Mouse (Mus musculus): ENCODE data around the gene Qsox1.

Qsox1 gene

DNA sequence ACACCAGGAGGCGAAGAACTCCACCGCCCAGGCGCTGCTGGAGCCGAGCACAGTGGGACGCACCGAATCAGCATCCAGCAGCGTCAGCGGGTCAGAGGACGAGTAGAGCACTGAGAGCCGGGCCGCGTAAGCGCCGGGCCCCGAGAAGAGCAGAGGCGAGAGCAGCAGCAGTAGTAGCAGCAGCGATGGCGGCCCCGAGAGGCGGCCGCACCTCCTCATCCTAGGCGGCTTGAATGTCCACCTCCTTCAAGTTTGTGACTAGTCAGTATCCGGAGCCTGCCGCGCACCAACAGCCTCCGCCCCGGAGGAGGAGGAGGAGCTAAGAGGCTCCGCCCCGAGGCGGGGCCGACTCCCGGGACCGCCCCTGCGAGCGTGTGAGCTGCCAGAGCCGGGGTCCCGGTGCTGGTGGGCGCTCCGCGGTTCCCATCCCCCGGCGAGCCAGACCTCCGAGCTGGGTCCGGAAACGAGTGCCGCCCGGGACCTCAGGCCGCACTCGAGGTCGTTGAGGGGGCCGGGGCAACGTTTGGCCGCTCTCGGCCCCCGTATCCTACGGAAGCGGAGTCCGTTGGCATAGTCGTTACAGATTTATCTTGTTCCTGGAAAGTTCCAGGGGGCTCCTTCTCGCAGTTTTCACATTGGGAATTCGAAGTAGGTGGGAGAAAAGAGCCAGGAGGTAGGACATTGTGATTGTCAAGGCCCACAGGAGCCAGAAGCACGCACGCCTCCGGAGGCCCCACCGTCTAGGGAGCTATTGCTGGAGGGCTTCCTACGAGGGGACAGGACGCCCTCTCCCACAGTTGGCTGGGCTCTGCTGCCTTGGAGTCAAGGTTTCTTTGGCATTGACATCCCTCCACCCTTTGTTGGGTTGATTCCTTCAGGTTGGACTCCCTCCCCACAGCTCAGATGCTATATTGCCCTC lies at the start of gene Qsox1:
Qsox1 (minus strand) TSS at position 309 of the 919 bp plus-strand sequence.
- peak; percentile 87 to 88 for DNase-seq

DNA sequence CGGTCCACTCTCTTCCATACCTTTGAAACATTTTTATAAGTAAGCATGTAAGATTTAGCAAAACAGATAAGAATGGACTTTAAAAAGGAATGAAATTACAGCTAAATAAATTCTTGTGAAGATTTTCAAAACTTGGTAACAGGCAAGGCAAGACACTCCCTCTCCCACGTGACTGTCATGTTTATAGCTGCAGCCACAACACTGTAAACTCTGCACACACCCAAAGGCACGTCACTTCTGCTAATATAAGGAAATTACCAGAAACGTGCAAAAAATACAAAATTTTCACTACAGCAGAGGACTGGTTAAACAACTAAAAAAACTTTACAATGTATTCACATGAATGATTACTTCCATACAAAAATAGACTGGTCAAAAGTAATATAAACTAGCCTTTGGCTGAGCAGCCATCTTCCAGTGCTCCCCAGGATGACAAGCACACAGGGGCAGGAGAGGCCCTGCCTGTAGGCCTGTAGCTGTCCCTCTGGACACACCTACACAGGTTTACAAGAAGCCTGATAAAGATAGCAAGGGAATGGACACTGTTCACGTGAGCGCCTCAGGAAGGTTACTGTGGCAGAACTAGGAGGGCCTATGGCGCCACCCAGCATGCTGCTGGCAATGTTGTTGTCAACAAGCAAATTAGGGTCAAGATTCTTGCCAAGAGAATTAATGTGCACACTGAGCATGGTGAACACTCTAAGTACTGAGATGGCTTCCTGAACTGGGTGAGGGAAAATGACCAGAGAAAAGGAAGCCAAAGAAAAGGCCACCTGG lies 42.4 kb upstream of the Qsox1 start:
- DNase-seq = no peak

DNA sequence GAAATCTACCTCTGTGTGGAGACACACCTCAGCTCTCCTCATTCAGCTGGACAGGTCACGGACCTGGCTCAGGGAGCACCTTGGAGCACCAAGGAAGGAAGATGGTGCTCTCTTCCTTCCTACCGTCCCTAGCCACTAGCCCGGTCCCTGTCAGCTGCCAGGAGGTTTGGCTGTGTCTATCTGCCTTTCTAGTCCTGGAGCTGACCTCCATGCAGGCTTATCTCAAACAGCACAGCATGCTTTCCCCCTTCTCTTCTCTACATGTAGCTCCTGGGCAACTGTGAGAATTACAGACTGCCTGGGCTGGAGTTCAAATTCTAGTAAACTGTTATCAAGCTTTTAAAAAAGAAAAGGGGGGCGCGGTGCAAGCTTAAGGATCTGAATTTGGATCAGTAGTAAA lies 40.3 kb upstream of the Qsox1 start:
- no peak for DNase-seq

DNA sequence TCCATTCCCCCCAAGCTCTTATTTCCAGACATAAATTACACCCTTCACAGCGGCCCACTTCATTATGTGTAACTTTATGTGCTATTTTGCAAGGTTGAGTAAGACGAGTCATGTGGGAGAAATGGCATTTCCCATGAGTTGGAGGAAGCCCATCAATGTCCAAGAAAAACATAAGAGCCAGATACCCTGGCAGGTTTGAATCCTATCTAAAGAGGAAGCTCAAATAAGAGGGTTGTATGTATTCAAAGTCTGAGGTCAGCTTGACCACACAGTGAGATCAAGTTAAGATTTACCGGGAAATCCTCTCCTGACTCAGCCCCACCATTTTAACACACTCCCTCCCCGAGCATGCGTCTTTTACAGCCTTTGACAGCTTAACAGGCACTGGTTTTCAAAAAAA lies 31.5 kb upstream of the Qsox1 start:
- no peak for DNase-seq

- DNase-seq = no peak
Measured at GRCm38 (mm10) chr1:155843538-155843937, 30.8 kb upstream of the Qsox1 start.

DNA sequence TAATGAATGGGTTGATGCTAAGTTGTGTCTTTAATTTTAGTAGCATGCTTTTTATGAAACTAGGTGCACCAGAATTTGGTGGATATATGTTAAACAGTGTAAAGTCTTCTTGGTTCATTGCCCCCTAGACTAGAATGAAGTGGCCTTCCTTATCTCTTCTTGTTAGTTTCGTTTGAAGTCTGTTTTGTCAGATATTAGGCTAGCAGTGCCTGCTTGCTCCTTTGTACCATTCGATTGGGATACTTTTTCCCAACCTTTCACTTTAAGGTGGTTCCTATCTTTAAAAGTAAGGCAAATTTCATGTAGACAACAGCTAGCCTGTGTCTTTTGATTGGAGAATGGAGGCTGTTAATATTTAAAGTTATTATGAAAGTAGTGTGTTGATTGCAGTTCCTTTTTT lies 23.0 kb upstream of the Qsox1 start:
- no peak for DNase-seq

DNA sequence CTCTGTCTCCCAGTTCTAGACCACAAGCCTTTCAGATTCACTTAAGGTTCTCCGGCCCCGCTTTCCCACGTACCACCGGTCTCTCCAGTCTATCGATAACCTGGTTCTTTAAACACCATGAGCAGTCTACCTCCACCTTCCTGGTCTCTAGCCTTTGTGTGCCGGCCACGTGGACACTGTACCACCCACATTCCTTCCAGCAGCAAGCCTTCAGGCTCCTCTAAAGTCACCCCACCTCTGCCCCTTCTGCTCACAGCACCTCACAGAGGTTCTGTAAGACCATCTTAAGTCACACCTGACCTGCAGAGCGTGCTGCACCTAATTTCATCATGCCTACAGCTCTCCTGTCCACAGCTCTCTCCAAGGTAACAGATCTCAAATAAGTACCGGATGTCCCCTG lies 20.9 kb upstream of the Qsox1 start:
- DNase-seq = no peak

- DNase-seq = no peak
Measured at GRCm38 (mm10) chr1:155831958-155832357, 19.3 kb upstream of the Qsox1 start.

DNA sequence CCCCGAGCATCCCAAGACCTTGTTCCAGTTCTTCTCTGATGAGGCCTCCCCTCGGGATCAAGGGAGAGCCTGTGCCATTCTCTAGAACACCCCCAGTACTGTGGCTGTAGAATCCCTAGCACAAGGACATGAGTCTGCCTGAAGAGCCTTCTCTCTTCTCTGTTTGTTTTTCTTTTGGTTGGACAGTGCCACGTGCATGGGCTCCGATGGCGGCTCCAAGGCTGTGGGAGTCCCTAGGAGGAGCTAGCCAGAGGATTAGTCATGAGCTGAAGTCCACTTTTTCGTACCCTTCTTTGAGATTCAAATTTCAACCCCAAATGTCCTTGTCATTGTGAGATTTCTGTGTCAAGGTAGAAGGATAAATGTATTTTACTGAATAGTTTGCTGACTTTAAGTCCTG lies 18.2 kb upstream of the Qsox1 start:
- DNase-seq = no peak

GRCm38 (mm10) chr1:155827703-155828295 lies 15.1 kb upstream of the Qsox1 start:
- DNase-seq = no peak

- DNase-seq = no peak
Measured at GRCm38 (mm10) chr1:155826803-155827395, 14.2 kb upstream of the Qsox1 start.

- no peak for DNase-seq
Measured at GRCm38 (mm10) chr1:155825940-155826716, 13.4 kb upstream of the Qsox1 start.

DNA sequence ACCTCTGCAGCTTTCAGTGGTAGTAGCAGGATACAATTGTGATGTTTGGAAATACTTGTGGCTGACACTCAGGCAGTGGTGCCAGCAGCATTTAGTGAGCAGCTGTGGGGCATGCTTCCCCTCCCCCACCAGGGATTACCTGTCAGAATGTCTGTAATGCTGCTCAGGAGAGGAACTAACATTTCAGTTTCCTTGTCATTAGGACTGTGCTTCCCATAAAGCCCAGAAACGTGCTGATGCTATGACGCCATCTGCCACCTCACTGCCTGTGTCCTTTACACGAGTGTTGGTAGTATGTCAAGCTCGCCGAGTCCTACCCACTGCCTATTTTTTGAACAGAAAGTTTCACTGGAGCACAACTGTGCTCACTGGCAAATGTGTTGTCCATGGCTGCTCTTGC lies 8.0 kb upstream of the Qsox1 start:
- DNase-seq = no peak

- DNase-seq = no peak
Measured at GRCm38 (mm10) chr1:155816167-155816566, 3.5 kb upstream of the Qsox1 start.

- no peak for DNase-seq
Measured at GRCm38 (mm10) chr1:155811995-155812580, 601 bp downstream of the Qsox1 start.

- DNase-seq = no peak
Measured at GRCm38 (mm10) chr1:155810616-155811015, 2.1 kb downstream of the Qsox1 start.

DNA sequence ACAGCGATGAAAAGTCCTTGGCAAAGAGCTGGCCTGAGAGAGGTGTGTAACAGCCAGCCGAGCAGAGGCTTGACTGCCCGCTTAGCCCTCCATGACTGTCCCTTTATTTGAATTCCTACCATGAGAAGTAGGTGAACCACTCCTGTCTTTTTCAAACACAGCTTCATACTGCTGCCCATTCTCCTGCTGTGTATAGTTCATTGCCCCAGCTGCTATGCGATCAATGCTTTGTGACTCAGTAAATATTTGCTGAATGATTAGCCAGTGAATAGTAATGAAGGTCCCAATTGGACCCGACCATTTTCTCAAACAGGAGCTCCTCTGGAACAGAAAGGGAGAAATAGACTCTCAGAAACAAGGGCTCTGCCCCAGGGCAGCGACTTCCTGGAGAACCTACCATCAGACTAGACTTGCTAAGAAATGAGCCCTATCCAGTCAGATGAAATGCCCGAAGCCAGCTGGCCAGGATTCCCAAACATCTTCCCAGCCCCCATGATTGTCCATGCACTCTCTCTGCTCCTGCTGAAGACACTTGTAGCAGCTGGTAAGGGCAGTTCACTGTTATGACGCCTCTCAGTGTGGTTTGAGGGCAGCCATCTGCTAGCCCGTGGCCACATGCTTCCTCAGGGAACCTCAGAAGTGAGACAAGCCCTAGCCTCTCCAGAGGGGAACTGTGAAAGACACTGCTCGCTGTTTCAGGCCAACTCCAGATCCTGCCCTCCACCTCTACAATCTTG lies 2.8 kb downstream of the Qsox1 start:
- no peak for DNase-seq

DNA sequence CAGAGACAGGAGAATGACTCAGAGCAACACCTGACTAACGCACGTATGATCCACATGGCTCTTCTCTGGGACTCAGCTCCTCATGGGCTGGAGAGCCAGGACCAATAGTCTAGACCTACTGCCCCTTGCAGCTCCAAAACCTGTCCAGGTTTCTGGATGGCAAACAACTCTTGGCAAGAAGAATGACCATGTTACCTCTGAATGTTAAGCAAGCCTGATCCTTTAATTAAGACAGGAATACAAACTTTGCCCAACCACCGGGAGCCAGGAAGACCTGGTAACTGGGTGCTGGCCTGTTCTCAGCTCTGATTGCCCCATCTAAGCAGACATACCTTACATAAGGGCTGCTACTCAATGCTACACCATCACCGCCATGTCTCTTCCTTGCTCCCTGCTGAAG lies 4.4 kb downstream of the Qsox1 start:
- DNase-seq = no peak

DNA sequence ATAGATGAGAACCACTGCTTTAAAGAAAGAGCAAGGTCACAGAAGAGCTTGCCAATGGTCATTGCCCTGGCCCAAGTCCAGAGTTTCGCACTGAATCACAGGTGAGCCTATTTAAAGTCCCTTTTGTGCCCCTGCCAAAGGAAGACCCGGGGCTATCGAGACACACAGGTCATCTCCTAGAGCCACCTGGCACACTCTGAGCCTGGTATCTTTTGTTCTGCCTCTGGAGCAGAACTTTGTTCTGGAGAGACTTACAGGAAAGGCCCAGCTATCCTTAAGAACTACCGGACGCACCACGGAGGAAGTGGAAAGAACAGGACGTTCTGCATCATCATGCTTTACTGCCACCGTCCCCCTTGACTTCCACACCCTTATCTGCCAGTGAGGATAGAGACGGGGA lies 7.1 kb downstream of the Qsox1 start:
- no peak for DNase-seq

GRCm38 (mm10) chr1:155801014-155801991 lies 11.4 kb downstream of the Qsox1 start:
- DNase-seq = no peak

All from thymus, postnatal 36 days (tissue).